Mouse (Mus musculus): ENCODE results near the gene Zp2. TPM values are rescaled to one million over a fixed set of nuclear protein-coding genes. Genes with fewer than 3 reads are reported as not detected.

Gene Zp2
- total and polyA plus RNA-seq, 3 experiments = not detected

- H3K4me1 ChIP-seq (ENCODE audit: control insufficient read depth in 1 of 2, insufficient read depth in 2 of 2, low read length in 2 of 2) = no peaks in the 10 kb centered on the region
- TF ChIP-seq RCOR1 (IDR thresholded peaks at IDR 0.05; ENCODE audit: low read depth, low read length) = no peak
- no peak for DNase-seq (ENCODE audit: low read depth, low spot score)
- H3K9me3 ChIP-seq (replicated peaks; ENCODE audit: insufficient read depth, low read length) = no peaks in the 10 kb centered on the region
- H3K27ac ChIP-seq (ENCODE audit: control insufficient read depth, low read depth, low read length) = no peak overlapping the region
- no peak overlapping the region for H3K9ac ChIP-seq (ENCODE audit: control insufficient read depth, low read depth, low read length, poor library complexity, severe bottlenecking)
- no peaks in the 10 kb centered on the region for H3K36me3 ChIP-seq (ENCODE audit: control insufficient read depth in 1 of 2, insufficient read depth in 2 of 2, low read length in 2 of 2)
- H3K79me2 ChIP-seq (ENCODE audit: control insufficient read depth, insufficient read depth, low read length, poor library complexity) = no peaks in the 10 kb centered on the region
- H3K27me3 ChIP-seq (ENCODE audit: control insufficient read depth in 1 of 2, insufficient read depth in 2 of 2, low read length in 2 of 2) = no peaks in the 10 kb centered on the region
- no peak overlapping the region for H3K4me3 ChIP-seq (ENCODE audit: control insufficient read depth in 1 of 2, insufficient read depth in 1 of 2, low read depth in 2 of 2, low read length in 2 of 2)
Observed at GRCm38 (mm10) chr7:120189369-120190149, 44.5 kb upstream of the Zp2 start.

DNA sequence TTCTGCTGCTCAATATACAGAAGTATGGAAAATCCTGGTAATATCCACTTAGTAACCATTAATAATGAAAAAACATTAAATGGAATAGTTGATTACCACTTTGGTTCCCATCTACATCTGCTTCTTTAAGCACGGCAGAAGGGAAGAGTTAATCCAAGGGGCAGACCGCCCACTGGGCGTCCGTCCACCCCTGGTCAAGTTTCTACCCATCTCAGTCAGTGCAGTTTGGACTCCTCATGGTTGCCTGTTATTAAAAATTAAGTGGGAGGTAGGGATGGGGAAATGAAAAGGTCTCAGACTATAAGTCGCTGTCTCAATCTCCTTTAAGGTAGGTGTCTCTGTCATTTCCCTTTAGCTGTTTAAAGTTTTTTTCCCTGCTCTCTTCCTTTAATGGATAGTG, 43.9 kb upstream of the Zp2 start:
- Histone ChIP-seq H3K36me3 (ENCODE audit: control insufficient read depth in 1 of 2, insufficient read depth in 2 of 2, low read length in 2 of 2) (no peaks in the 10 kb centered on the region), H3K79me2 (ENCODE audit: control insufficient read depth, insufficient read depth, low read length, poor library complexity) (no peaks in the 10 kb centered on the region), H3K4me3 (ENCODE audit: control insufficient read depth in 1 of 2, insufficient read depth in 1 of 2, low read depth in 2 of 2, low read length in 2 of 2) (no peak overlapping the region), H3K4me1 (ENCODE audit: control insufficient read depth in 1 of 2, insufficient read depth in 2 of 2, low read length in 2 of 2) (no peaks in the 10 kb centered on the region), H3K27me3 (ENCODE audit: control insufficient read depth in 1 of 2, insufficient read depth in 2 of 2, low read length in 2 of 2) (no peaks in the 10 kb centered on the region), H3K9ac (ENCODE audit: control insufficient read depth, low read depth, low read length, poor library complexity, severe bottlenecking) (no peak overlapping the region), H3K27ac (ENCODE audit: control insufficient read depth, low read depth, low read length) (no peak overlapping the region), H3K9me3 (replicated peaks; ENCODE audit: insufficient read depth, low read length) (no peaks in the 10 kb centered on the region)
- TF ChIP-seq UBTF (IDR thresholded peaks at IDR 0.05; ENCODE audit: borderline replicate concordance, insufficient read depth, low read depth, low read length) (no peak), NELFE (IDR thresholded peaks at IDR 0.05; ENCODE audit: low read depth, low read length) (no peak), ELF1 (IDR thresholded peaks at IDR 0.05; ENCODE audit: low read depth, low read length) (no peak), USF2 (IDR thresholded peaks at IDR 0.05; ENCODE audit: borderline replicate concordance in 1 of 2, insufficient read depth in 1 of 2, low read depth in 1 of 2, low read length in 2 of 2) (no peak), SMC3 (IDR thresholded peaks at IDR 0.05; ENCODE audit: low read depth, low read length) (no peak), BHLHE40 (IDR thresholded peaks at IDR 0.05; ENCODE audit: borderline replicate concordance, low read depth, low read length) (no peak), POLR2AphosphoS5 (IDR thresholded peaks at IDR 0.05; ENCODE audit: borderline replicate concordance, low read depth, low read length) (no peak), KAT2A (conservative IDR thresholded peaks at IDR 0.05; ENCODE audit: low read depth, low read length) (no peak), POLR2AphosphoS2 (IDR thresholded peaks at IDR 0.05; ENCODE audit: low read length) (no peak), CHD2 (IDR thresholded peaks at IDR 0.05; ENCODE audit: low read length) (no peak), RCOR1 (IDR thresholded peaks at IDR 0.05; ENCODE audit: low read depth, low read length) (no peak), ZNF384 (IDR thresholded peaks at IDR 0.05; ENCODE audit: low read depth, low read length) (no peak), HCFC1 (IDR thresholded peaks at IDR 0.05; ENCODE audit: low read depth, low read length) (no peak), MAX (IDR thresholded peaks at IDR 0.05; ENCODE audit: low read length) (no peak), ZKSCAN1 (IDR thresholded peaks at IDR 0.05; ENCODE audit: low read depth, low read length) (no peak)
- no peak for DNase-seq (ENCODE audit: low read depth, low spot score)

Data from MEL (cell line).